Mouse (Mus musculus): ENCODE data around the gene Syt3. TPM values are rescaled to one million over a fixed set of nuclear protein-coding genes. Genes with fewer than 3 reads are reported as not detected.

Gene Syt3
- polyA plus RNA-seq, 1 experiment from 2014 or later = 4.1 TPM

GRCm38 (mm10) chr7:44440479-44440878, 56.6 kb downstream of the Syt3 start:
- 90% methylated on average over 1 of the region's 1 CpGs for WGBS
- Histone ChIP-seq H3K4me1 (peaks cover 32% of the 10 kb centered on the region), H3K4me2 (no peak overlapping the region), H3K27me3 (peaks cover 83% of the 10 kb centered on the region), H3K36me3 (no peaks in the 10 kb centered on the region), H3K9ac (no peak overlapping the region), H3K27ac (no peak overlapping the region), H3K9me3 (no peaks in the 10 kb centered on the region), H3K4me3 (no peak overlapping the region)
- no peak for ATAC-seq (ENCODE audit: insufficient number of reproducible peaks, insufficient read depth, low FRiP score, low TSS enrichment, low read depth)

GRCm38 (mm10) chr7:44441180-44441579, 57.3 kb downstream of the Syt3 start:
- Histone ChIP-seq H3K4me3 (no peak overlapping the region), H3K9ac (peak overlapping the region; percentile 71; the same call in 1 of the 2 replicates)

GRCm38 (mm10) chr7:44441648-44442109, 57.8 kb downstream of the Syt3 start:
- Histone ChIP-seq H3K4me2 (peak overlapping the region; percentile 61), H3K36me3 (no peaks in the 10 kb centered on the region), H3K9ac (peak overlapping the region; percentile 71), H3K9me3 (no peaks in the 10 kb centered on the region), H3K27me3 (peaks cover 88% of the 10 kb centered on the region), H3K4me1 (peaks cover 33% of the 10 kb centered on the region), H3K4me3 (peak overlapping the region; percentile 45), H3K27ac (no peak overlapping the region)
- WGBS = 1% methylated on average over 14 of the region's 14 CpGs
- no peak for ATAC-seq (ENCODE audit: insufficient number of reproducible peaks, insufficient read depth, low FRiP score, low TSS enrichment, low read depth)

More at GRCm38 (mm10) chr7:44441180-44441579, 57.3 kb downstream of the Syt3 start:
- WGBS = 0% methylated on average over 1 of the region's 1 CpGs
- Histone ChIP-seq H3K27ac (no peak overlapping the region), H3K36me3 (no peaks in the 10 kb centered on the region), H3K27me3 (peaks cover 83% of the 10 kb centered on the region), H3K9me3 (no peaks in the 10 kb centered on the region), H3K4me1 (peaks cover 33% of the 10 kb centered on the region), H3K4me2 (peak overlapping the region; percentile 61; the same call in 1 of the 2 replicates)
- no peak for ATAC-seq (ENCODE audit: insufficient number of reproducible peaks, insufficient read depth, low FRiP score, low TSS enrichment, low read depth)

GRCm38 (mm10) chr7:44442407-44442821, 58.5 kb downstream of the Syt3 start:
- peak overlapping the region; percentile 61 for H3K4me2 ChIP-seq
- peaks cover 91% of the 10 kb centered on the region for H3K27me3 ChIP-seq
- WGBS = 0% methylated on average over 14 of the region's 14 CpGs
- peaks cover 33% of the 10 kb centered on the region for H3K4me1 ChIP-seq
- ATAC-seq (ENCODE audit: insufficient number of reproducible peaks, insufficient read depth, low FRiP score, low TSS enrichment, low read depth) = no peak
- H3K9ac ChIP-seq = peak overlapping the region; percentile 71
- H3K36me3 ChIP-seq = no peaks in the 10 kb centered on the region
- no peaks in the 10 kb centered on the region for H3K9me3 ChIP-seq
- H3K4me3 ChIP-seq = peak overlapping the region; percentile 45
- H3K27ac ChIP-seq = no peak overlapping the region

- Histone ChIP-seq H3K4me1 (peaks cover 33% of the 10 kb centered on the region), H3K9me3 (no peaks in the 10 kb centered on the region), H3K27me3 (peaks cover 88% of the 10 kb centered on the region), H3K27ac (no peak overlapping the region), H3K4me2 (peak overlapping the region; percentile 61), H3K4me3 (peak overlapping the region; percentile 45), H3K9ac (peak overlapping the region; percentile 71), H3K36me3 (no peaks in the 10 kb centered on the region; the same call in 1 of the 2 replicates)
- ATAC-seq (ENCODE audit: insufficient number of reproducible peaks, insufficient read depth, low FRiP score, low TSS enrichment, low read depth) = 0 out of 2 replicates have a peak, but pooled peaks have one; percentile 27
- 11% methylated on average over 20 of the region's 20 CpGs for WGBS
Measured at GRCm38 (mm10) chr7:44443268-44444173, 59.6 kb downstream of the Syt3 start.

GRCm38 (mm10) chr7:44444886-44445527, 61.1 kb downstream of the Syt3 start:
- H3K4me3 ChIP-seq = no peak overlapping the region
- 19% methylated on average over 29 of the region's 29 CpGs for WGBS
- ATAC-seq (ENCODE audit: insufficient number of reproducible peaks, insufficient read depth, low FRiP score, low TSS enrichment, low read depth) = no peak

GRCm38 (mm10) chr7:44445528-44445923, 61.6 kb downstream of the Syt3 start:
- Histone ChIP-seq H3K9me3 (no peaks in the 10 kb centered on the region), H3K27ac (no peak overlapping the region), H3K4me1 (peaks cover 33% of the 10 kb centered on the region), H3K9ac (no peak overlapping the region), H3K4me3 (no peak overlapping the region), H3K27me3 (peaks cover 73% of the 10 kb centered on the region), H3K36me3 (peaks cover 2% of the 10 kb centered on the region; the same call in 1 of the 2 replicates), H3K4me2 (no peak overlapping the region)
- no peak for ATAC-seq (ENCODE audit: insufficient number of reproducible peaks, insufficient read depth, low FRiP score, low TSS enrichment, low read depth)
- WGBS = 27% methylated on average over 7 of the region's 7 CpGs

More at GRCm38 (mm10) chr7:44444886-44445527, 61.1 kb downstream of the Syt3 start:
- peaks cover 78% of the 10 kb centered on the region for H3K27me3 ChIP-seq
- H3K4me2 ChIP-seq = 0 out of 2 replicates have a peak overlapping the region, but pooled peaks have one; percentile 11
- H3K27ac ChIP-seq = no peak overlapping the region
- H3K9me3 ChIP-seq = no peaks in the 10 kb centered on the region
- peaks cover 33% of the 10 kb centered on the region for H3K4me1 ChIP-seq
- peak overlapping the region; percentile 55; the same call in 1 of the 2 replicates for H3K9ac ChIP-seq
- peaks cover 2% of the 10 kb centered on the region; the same call in 1 of the 2 replicates for H3K36me3 ChIP-seq

GRCm38 (mm10) chr7:44446070-44446855, 62.4 kb downstream of the Syt3 start:
- Histone ChIP-seq H3K27me3 (peaks cover 65% of the 10 kb centered on the region), H3K4me3 (no peak overlapping the region), H3K9me3 (no peaks in the 10 kb centered on the region), H3K4me2 (no peak overlapping the region), H3K9ac (no peak overlapping the region), H3K36me3 (peaks cover 2% of the 10 kb centered on the region; the same call in 1 of the 2 replicates), H3K27ac (no peak overlapping the region), H3K4me1 (peaks cover 33% of the 10 kb centered on the region)
- WGBS = 55% methylated on average over 12 of the region's 12 CpGs
- ATAC-seq (ENCODE audit: insufficient number of reproducible peaks, insufficient read depth, low FRiP score, low TSS enrichment, low read depth) = no peak

Other genes starting within 250 kb of the Syt3 start
- gene Klk1b16, start 247.3 kb upstream of the Syt3 start, polyA plus RNA-seq (2015; fragmentation: Nextera tagmentation; extraction: Ambion mirVana) = not detected in 2 replicates
- not detected in 2 replicates for gene Klk1b24, start 195.9 kb upstream of the Syt3 start, polyA plus RNA-seq (2015; fragmentation: Nextera tagmentation; extraction: Ambion mirVana)
- gene Klk1b3, start 185.9 kb upstream of the Syt3 start, polyA plus RNA-seq (2015; fragmentation: Nextera tagmentation; extraction: Ambion mirVana) = not detected in 2 replicates
- not detected in 2 replicates for gene Klk1b4, start 176.7 kb upstream of the Syt3 start, polyA plus RNA-seq (2015; fragmentation: Nextera tagmentation; extraction: Ambion mirVana)
- gene Klk1b5, start 168.2 kb upstream of the Syt3 start, polyA plus RNA-seq (2015; fragmentation: Nextera tagmentation; extraction: Ambion mirVana) = not detected in 2 replicates
- gene Klk1, start 158.7 kb upstream of the Syt3 start, polyA plus RNA-seq (2015; fragmentation: Nextera tagmentation; extraction: Ambion mirVana) = not detected in 2 replicates
- gene Gm36864, start 147.9 kb upstream of the Syt3 start, polyA plus RNA-seq (2015; fragmentation: Nextera tagmentation; extraction: Ambion mirVana) = 0.21 TPM in 1 of 2 replicates, not detected in the other
- gene 1700028J19Rik, start 137.4 kb upstream of the Syt3 start, polyA plus RNA-seq (2015; fragmentation: Nextera tagmentation; extraction: Ambion mirVana) = 1.4 TPM in 2 replicates
- 199 and 210 TPM in 2 replicates for gene 2410002F23Rik, start 137.4 kb upstream of the Syt3 start, polyA plus RNA-seq (2015; fragmentation: Nextera tagmentation; extraction: Ambion mirVana)
- 0.13 TPM in 1 of 2 replicates, not detected in the other for gene Acp4, start 126.7 kb upstream of the Syt3 start, polyA plus RNA-seq (2015; fragmentation: Nextera tagmentation; extraction: Ambion mirVana)
- gene Gm15517, start 122.7 kb upstream of the Syt3 start, polyA plus RNA-seq (2015; fragmentation: Nextera tagmentation; extraction: Ambion mirVana) = not detected in 2 replicates
- 9.1 and 11.9 TPM in 2 replicates for gene Clec11a, start 77.2 kb upstream of the Syt3 start, polyA plus RNA-seq (2015; fragmentation: Nextera tagmentation; extraction: Ambion mirVana)
- 5.5 and 6.8 TPM in 2 replicates for gene Shank1, start 73.8 kb upstream of the Syt3 start, polyA plus RNA-seq (2015; fragmentation: Nextera tagmentation; extraction: Ambion mirVana)
- 0.19 and 1.4 TPM in 2 replicates for gene 1700008O03Rik, start 1.7 kb downstream of the Syt3 start, polyA plus RNA-seq (2015; fragmentation: Nextera tagmentation; extraction: Ambion mirVana)
- 1.5 and 1.6 TPM in 2 replicates for gene Lrrc4b, start 44.9 kb downstream of the Syt3 start, polyA plus RNA-seq (2015; fragmentation: Nextera tagmentation; extraction: Ambion mirVana)
- gene Aspdh, start 81.3 kb downstream of the Syt3 start, polyA plus RNA-seq (2015; fragmentation: Nextera tagmentation; extraction: Ambion mirVana) = 0.69 and 2.2 TPM in 2 replicates
- gene Josd2, start 83.9 kb downstream of the Syt3 start, polyA plus RNA-seq (2015; fragmentation: Nextera tagmentation; extraction: Ambion mirVana) = 93.6 and 106 TPM in 2 replicates
- 126 and 129 TPM in 2 replicates for gene Emc10, start 112.4 kb downstream of the Syt3 start, polyA plus RNA-seq (2015; fragmentation: Nextera tagmentation; extraction: Ambion mirVana)
- gene Fam71e1, start 112.5 kb downstream of the Syt3 start, polyA plus RNA-seq (2015; fragmentation: Nextera tagmentation; extraction: Ambion mirVana) = 19.9 and 22.4 TPM in 2 replicates
- 0.13 and 0.14 TPM in 2 replicates for gene Mybpc2, start 140.6 kb downstream of the Syt3 start, polyA plus RNA-seq (2015; fragmentation: Nextera tagmentation; extraction: Ambion mirVana)
- gene Spib, start 148.0 kb downstream of the Syt3 start, polyA plus RNA-seq (2015; fragmentation: Nextera tagmentation; extraction: Ambion mirVana) = 0.60 and 0.94 TPM in 2 replicates
- gene Pold1, start 164.7 kb downstream of the Syt3 start, polyA plus RNA-seq (2015; fragmentation: Nextera tagmentation; extraction: Ambion mirVana) = 94.4 and 104 TPM in 2 replicates
- gene Nr1h2, start 169.8 kb downstream of the Syt3 start, polyA plus RNA-seq (2015; fragmentation: Nextera tagmentation; extraction: Ambion mirVana) = 72.3 and 80.1 TPM in 2 replicates
- gene Napsa, start 188.3 kb downstream of the Syt3 start, polyA plus RNA-seq (2015; fragmentation: Nextera tagmentation; extraction: Ambion mirVana) = 1.1 and 1.8 TPM in 2 replicates
- 0.72 and 1.8 TPM in 2 replicates for gene Kcnc3, start 206.6 kb downstream of the Syt3 start, polyA plus RNA-seq (2015; fragmentation: Nextera tagmentation; extraction: Ambion mirVana)

All from embryonic facial prominence, embryonic 13.5 days (tissue).